Mouse (Mus musculus) liver, adult 10 weeks (tissue): Measurements from ENCODE around the gene Crnkl1. TPM values are rescaled to one million over a fixed set of nuclear protein-coding genes. Genes with fewer than 3 reads are reported as not detected.

Experiments used
- polyA plus RNA-seq: library from polyadenylated mRNA; stranded (reverse); fragments of 350-450 nt; fragmentation: Illumina TruSeq; extraction: RNeasy Lipid Tissue Mini Kit (QIAGEN cat#74804); gene quantifications from one replicate; pipeline ENCODE4 v1.2.3, GENCODE M21; 2014; ENCODE audit warnings: low read depth, low replicate concordance

Crnkl1 gene
- 17.3 TPM for polyA plus RNA-seq

DNA sequence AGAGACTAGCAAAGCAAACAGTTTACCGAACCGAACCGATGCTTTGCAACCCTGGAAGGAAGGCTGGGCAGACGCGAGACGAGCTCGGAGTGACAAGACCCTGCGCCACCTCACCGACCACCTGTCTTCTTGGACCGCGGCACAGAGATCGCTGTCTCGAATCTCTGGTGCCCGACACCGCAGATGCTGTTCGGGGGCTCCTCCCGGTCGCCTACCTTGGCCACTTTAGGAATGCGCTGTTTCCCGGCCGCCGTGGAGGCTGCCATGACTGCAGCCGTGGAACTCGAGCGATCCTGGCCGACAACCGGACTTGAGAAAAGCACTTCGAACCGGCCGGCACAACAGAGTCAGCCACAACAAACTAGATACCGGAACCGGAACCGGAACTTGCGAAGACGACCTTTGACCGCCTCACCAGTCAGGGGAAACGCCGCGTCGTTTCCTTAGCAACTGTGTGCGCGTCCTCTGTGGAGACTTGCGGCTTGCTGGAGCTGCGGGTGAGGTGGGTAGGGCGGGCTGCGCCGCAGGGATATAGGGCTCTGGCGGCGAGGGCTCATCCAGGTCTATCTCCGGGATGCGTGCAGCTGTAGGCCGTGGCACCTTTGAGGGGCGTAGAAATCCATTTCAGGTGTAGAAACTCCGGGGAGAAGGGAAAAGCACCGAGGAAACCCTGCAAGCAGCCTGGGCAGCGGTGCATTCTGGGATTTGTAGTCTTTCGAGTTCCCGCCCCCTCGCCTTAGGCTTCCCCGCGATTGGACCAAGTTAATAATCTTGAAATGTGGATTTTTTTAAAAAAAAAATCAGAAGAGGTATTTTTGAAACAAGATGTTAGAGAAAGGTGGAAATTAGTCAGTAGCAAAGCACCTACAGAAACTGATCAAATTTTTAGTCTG, at the start of gene Crnkl1, which contains the start of gene Cfap61:
Gene Crnkl1 (minus strand): TSS at position 676 of the 893 bp plus-strand sequence.
Gene Cfap61 (plus strand): TSS at position 446 of the 893 bp plus-strand sequence.

DNA sequence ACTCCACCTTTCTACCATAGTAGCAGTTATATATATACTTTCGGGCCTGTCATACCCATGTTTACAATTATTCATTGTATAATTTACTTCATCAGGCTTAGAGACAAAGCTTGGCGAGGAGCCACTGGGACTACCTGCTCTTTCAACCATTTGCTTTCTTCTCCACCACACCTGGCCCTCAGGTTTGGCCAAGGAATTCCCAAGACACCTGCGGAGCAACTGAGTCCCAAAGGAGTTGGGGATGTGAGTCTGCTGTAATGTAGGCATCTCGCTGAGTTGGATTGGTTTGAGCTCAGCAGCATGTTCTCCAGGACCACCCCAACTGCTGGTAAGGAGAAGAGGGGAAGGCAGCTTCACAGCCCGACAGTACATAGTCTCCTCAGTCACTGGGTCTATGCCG, 33.0 kb downstream of the Crnkl1 start, which contains the start of gene Naa20:
Gene Naa20 (plus strand): TSS at position 239 of the 400 bp plus-strand sequence.

Other genes with a start within 250 kb of the Crnkl1 start
- gene Naa20, start 32.9 kb downstream of the Crnkl1 start, polyA plus RNA-seq: 42.6 TPM
- not detected for gene Cfap61, start 230 bp downstream of the Crnkl1 start, polyA plus RNA-seq